Mouse (Mus musculus): ENCODE measurements around the gene Ndufs7. TPM values are rescaled to one million over a fixed set of nuclear protein-coding genes. Genes with fewer than 3 reads are reported as not detected.

The Ndufs7 gene
- polyA plus RNA-seq (2012; rRNA removed): 314 and 402 TPM in 2 replicates

- H3K4me3 ChIP-seq (ENCODE audit: extremely low read depth, insufficient read depth, insufficient read length): peak within 1 kb of the TSS; percentile 88
- under 1% methylated on average over 53 of the region's 53 CpGs for whole genome bisulfite sequencing
- H3K27ac ChIP-seq (ENCODE audit: insufficient read depth, low read length): peak within 1 kb of the TSS; percentile 90
- H3K4me1 ChIP-seq (ENCODE audit: control insufficient read depth, insufficient read depth, insufficient read length): peaks cover 4% of the 10 kb centered on the region; the same call in 1 of the 2 replicates
- TF ChIP-seq POLR2A (IDR thresholded peaks at IDR 0.05; ENCODE audit: low read depth, low read length): peak; percentile 87
- TF ChIP-seq CTCF (IDR thresholded peaks at IDR 0.05; ENCODE audit: extremely low read depth, insufficient read depth, insufficient read length, insufficient replicate concordance): no peak
- peak; percentile 88 to 95 for DNase-seq (ENCODE audit: low read depth in 1 of 2, low spot score in 2 of 2)
- H3K36me3 ChIP-seq (ENCODE audit: control insufficient read depth, insufficient read depth, low read length): peaks cover 6% of the 10 kb centered on the region; the same call in 1 of the 2 replicates
- no peaks in the 10 kb centered on the region for H3K27me3 ChIP-seq (ENCODE audit: control insufficient read depth, insufficient read depth, low read length)
Observed at GRCm38 (mm10) chr10:80248971-80249640, at the start of gene Ndufs7. Ndufs7 (plus strand) TSS chr10:80249121.

GRCm38 (mm10) chr10:80199440-80200008 is 49.4 kb upstream of the Ndufs7 start:
- H3K27me3 ChIP-seq (ENCODE audit: control insufficient read depth, insufficient read depth, low read length): no peaks in the 10 kb centered on the region
- H3K36me3 ChIP-seq (ENCODE audit: control insufficient read depth, insufficient read depth, low read length): no peaks in the 10 kb centered on the region
- H3K4me3 ChIP-seq (ENCODE audit: extremely low read depth, insufficient read depth, insufficient read length): no peak overlapping the region
- no peak for TF ChIP-seq POLR2A (IDR thresholded peaks at IDR 0.05; ENCODE audit: low read depth, low read length)
- peak; percentile 88; the same call in 1 of the 2 replicates for TF ChIP-seq CTCF (IDR thresholded peaks at IDR 0.05; ENCODE audit: extremely low read depth, insufficient read depth, insufficient read length, insufficient replicate concordance)
- DNase-seq (ENCODE audit: low read depth in 1 of 2, low spot score in 2 of 2): peak; percentile 65 to 80
- no peaks in the 10 kb centered on the region for H3K4me1 ChIP-seq (ENCODE audit: control insufficient read depth, insufficient read depth, insufficient read length)
- 53% methylated on average over 3 of the region's 3 CpGs for WGBS
- H3K27ac ChIP-seq (ENCODE audit: insufficient read depth, low read length): no peak overlapping the region

DNA sequence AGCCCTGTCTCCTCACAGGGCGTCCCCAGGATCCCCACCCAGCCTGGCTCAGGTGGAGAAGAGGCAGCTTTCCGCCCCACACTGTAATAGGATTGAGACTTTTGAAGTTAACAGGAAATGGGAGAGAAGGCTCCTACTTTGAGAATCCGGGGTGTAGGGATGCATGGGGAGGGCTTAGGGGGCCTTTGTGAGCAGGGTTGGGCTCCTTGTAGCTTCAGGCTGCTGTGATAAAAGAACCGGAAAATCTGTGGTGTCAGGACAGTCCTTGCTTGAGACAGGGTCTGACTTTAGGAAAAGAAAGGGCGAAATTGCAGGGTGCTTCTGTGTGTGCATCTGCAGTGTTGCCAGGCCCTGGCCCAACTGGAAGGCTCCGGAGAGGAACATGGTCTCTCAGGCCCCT is 48.4 kb upstream of the Ndufs7 start:
- TF ChIP-seq CTCF (IDR thresholded peaks at IDR 0.05; ENCODE audit: extremely low read depth, insufficient read depth, insufficient read length, insufficient replicate concordance): no peak
- no peak for TF ChIP-seq POLR2A (IDR thresholded peaks at IDR 0.05; ENCODE audit: low read depth, low read length)
- H3K4me3 ChIP-seq (ENCODE audit: extremely low read depth, insufficient read depth, insufficient read length): no peak overlapping the region
- WGBS: 85% methylated on average over 6 of the region's 6 CpGs
- no peaks in the 10 kb centered on the region for H3K4me1 ChIP-seq (ENCODE audit: control insufficient read depth, insufficient read depth, insufficient read length)
- H3K27ac ChIP-seq (ENCODE audit: insufficient read depth, low read length): no peak overlapping the region
- no peaks in the 10 kb centered on the region for H3K36me3 ChIP-seq (ENCODE audit: control insufficient read depth, insufficient read depth, low read length)
- no peaks in the 10 kb centered on the region for H3K27me3 ChIP-seq (ENCODE audit: control insufficient read depth, insufficient read depth, low read length)
- no peak for DNase-seq (ENCODE audit: low read depth in 1 of 2, low spot score in 2 of 2)

GRCm38 (mm10) chr10:80204055-80204454 is 44.9 kb upstream of the Ndufs7 start:
- Histone ChIP-seq H3K4me1 (ENCODE audit: control insufficient read depth, insufficient read depth, insufficient read length) (no peaks in the 10 kb centered on the region), H3K36me3 (ENCODE audit: control insufficient read depth, insufficient read depth, low read length) (no peaks in the 10 kb centered on the region), H3K27me3 (ENCODE audit: control insufficient read depth, insufficient read depth, low read length) (no peaks in the 10 kb centered on the region), H3K4me3 (ENCODE audit: extremely low read depth, insufficient read depth, insufficient read length) (no peak overlapping the region), H3K27ac (ENCODE audit: insufficient read depth, low read length) (no peak overlapping the region)
- TF ChIP-seq POLR2A (IDR thresholded peaks at IDR 0.05; ENCODE audit: low read depth, low read length) (no peak), CTCF (IDR thresholded peaks at IDR 0.05; ENCODE audit: extremely low read depth, insufficient read depth, insufficient read length, insufficient replicate concordance) (no peak)
- no peak for DNase-seq (ENCODE audit: low read depth in 1 of 2, low spot score in 2 of 2)
- WGBS: 72% methylated on average over 7 of the region's 7 CpGs

GRCm38 (mm10) chr10:80207201-80207600 is 41.7 kb upstream of the Ndufs7 start:
- no peak overlapping the region for H3K4me3 ChIP-seq (ENCODE audit: extremely low read depth, insufficient read depth, insufficient read length)
- WGBS: 91% methylated on average over 1 of the region's 1 CpGs
- H3K27ac ChIP-seq (ENCODE audit: insufficient read depth, low read length): no peak overlapping the region
- no peaks in the 10 kb centered on the region for H3K27me3 ChIP-seq (ENCODE audit: control insufficient read depth, insufficient read depth, low read length)
- TF ChIP-seq POLR2A (IDR thresholded peaks at IDR 0.05; ENCODE audit: low read depth, low read length) (no peak), CTCF (IDR thresholded peaks at IDR 0.05; ENCODE audit: extremely low read depth, insufficient read depth, insufficient read length, insufficient replicate concordance) (no peak)
- H3K4me1 ChIP-seq (ENCODE audit: control insufficient read depth, insufficient read depth, insufficient read length): no peaks in the 10 kb centered on the region
- DNase-seq (ENCODE audit: low read depth in 1 of 2, low spot score in 2 of 2): no peak
- no peaks in the 10 kb centered on the region for H3K36me3 ChIP-seq (ENCODE audit: control insufficient read depth, insufficient read depth, low read length)

GRCm38 (mm10) chr10:80207676-80208075 is 41.2 kb upstream of the Ndufs7 start:
- no peak overlapping the region for H3K4me3 ChIP-seq (ENCODE audit: extremely low read depth, insufficient read depth, insufficient read length)
- 88% methylated on average over 10 of the region's 10 CpGs for WGBS

GRCm38 (mm10) chr10:80208248-80208647 is 40.7 kb upstream of the Ndufs7 start:
- Histone ChIP-seq H3K4me1 (ENCODE audit: control insufficient read depth, insufficient read depth, insufficient read length) (no peaks in the 10 kb centered on the region), H3K27ac (ENCODE audit: insufficient read depth, low read length) (no peak overlapping the region), H3K4me3 (ENCODE audit: extremely low read depth, insufficient read depth, insufficient read length) (no peak overlapping the region), H3K27me3 (ENCODE audit: control insufficient read depth, insufficient read depth, low read length) (no peaks in the 10 kb centered on the region), H3K36me3 (ENCODE audit: control insufficient read depth, insufficient read depth, low read length) (no peaks in the 10 kb centered on the region)
- WGBS: 88% methylated on average over 4 of the region's 4 CpGs
- TF ChIP-seq POLR2A (IDR thresholded peaks at IDR 0.05; ENCODE audit: low read depth, low read length) (no peak), CTCF (IDR thresholded peaks at IDR 0.05; ENCODE audit: extremely low read depth, insufficient read depth, insufficient read length, insufficient replicate concordance) (no peak)
- DNase-seq (ENCODE audit: low read depth in 1 of 2, low spot score in 2 of 2): no peak

More at GRCm38 (mm10) chr10:80207676-80208075, 41.2 kb upstream of the Ndufs7 start:
- no peak for DNase-seq (ENCODE audit: low read depth in 1 of 2, low spot score in 2 of 2)
- H3K4me1 ChIP-seq (ENCODE audit: control insufficient read depth, insufficient read depth, insufficient read length): no peaks in the 10 kb centered on the region
- TF ChIP-seq POLR2A (IDR thresholded peaks at IDR 0.05; ENCODE audit: low read depth, low read length) (no peak), CTCF (IDR thresholded peaks at IDR 0.05; ENCODE audit: extremely low read depth, insufficient read depth, insufficient read length, insufficient replicate concordance) (no peak)
- H3K27me3 ChIP-seq (ENCODE audit: control insufficient read depth, insufficient read depth, low read length): no peaks in the 10 kb centered on the region
- no peak overlapping the region for H3K27ac ChIP-seq (ENCODE audit: insufficient read depth, low read length)
- no peaks in the 10 kb centered on the region for H3K36me3 ChIP-seq (ENCODE audit: control insufficient read depth, insufficient read depth, low read length)

Measured in spleen, adult 2 months (tissue).